Comparison of ENCODE assay signal across 9 mouse cellular contexts in the genomic region with DNA sequence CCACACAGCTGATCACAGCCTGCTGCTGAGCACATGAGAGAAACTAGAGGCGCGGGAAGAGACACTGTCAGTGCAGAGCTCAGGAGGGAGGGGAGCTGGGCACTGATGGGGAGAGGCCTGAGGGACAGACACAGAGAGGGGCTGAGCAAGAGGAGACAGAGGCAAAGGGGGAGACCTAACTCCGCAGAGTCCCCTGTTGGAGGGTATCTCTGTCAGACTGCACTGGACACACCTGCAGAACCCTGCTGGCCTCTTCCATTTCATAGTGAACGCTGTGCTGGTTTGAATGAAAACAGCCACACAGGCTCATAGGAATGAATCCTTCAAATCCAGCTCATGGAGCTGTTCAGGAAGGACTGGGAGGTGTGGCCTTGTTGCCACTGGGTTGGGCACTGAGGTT. TPM values are rescaled to one million over a fixed set of nuclear protein-coding genes. Genes with fewer than 3 reads are reported as not detected.
DNase-seq lines count a peak whose midpoint lies in the region; ATAC-seq and TF ChIP-seq lines count a peak whose summit lies in the region.
"Not testable (repeated sequence)": the region's sequence is repeated elsewhere in the genome, so short reads cannot be mapped to it uniquely, and the experiment has no call there.
"Had no signal": no experiment of that assay in that cellular context is flagged by ENCODE, and none has a peak within 500 bp of the region (broad histone marks: within the 10 kb centered on the region; RNA-seq: fewer than 3 reads in every experiment).

No protein-coding gene starts in this region.

- peaks cover 12% of the 10 kb centered on the region for H3K4me1 ChIP-seq in heart, embryonic 10.5 days
- not testable (repeated sequence) for H3K4me1 ChIP-seq in liver, postnatal 0 days (ENCODE audit: insufficient read depth); midbrain, embryonic 11.5 days (ENCODE audit: control insufficient read depth, insufficient read depth, low read length)

- WGBS in heart, embryonic 10.5 days, result 87% methylated on average over 4 of the region's 4 CpGs
- WGBS in liver, postnatal 0 days (ENCODE audit: insufficient replicate concordance), result 86% methylated on average over 4 of the region's 4 CpGs
- WGBS in midbrain, embryonic 11.5 days, result 92% methylated on average over 4 of the region's 4 CpGs

- peaks cover 52% of the 10 kb centered on the region for H3K27me3 ChIP-seq in heart, embryonic 10.5 days (ENCODE audit: insufficient read depth, poor library complexity, severe bottlenecking)
- H3K27me3 ChIP-seq in liver, postnatal 0 days (ENCODE audit: insufficient read depth, low read length), result peaks cover 14% of the 10 kb centered on the region
- H3K27me3 ChIP-seq in midbrain, embryonic 11.5 days (ENCODE audit: control insufficient read depth, insufficient read depth, low read length), result peaks cover 15% of the 10 kb centered on the region
- not testable (repeated sequence) for H3K27me3 ChIP-seq in splenic B cell, adult 2 months (ENCODE audit: control insufficient read depth, insufficient read depth, low read length, poor library complexity, severe bottlenecking)

- not testable (repeated sequence) for H3K4me3 ChIP-seq in heart, embryonic 10.5 days; liver, postnatal 0 days (ENCODE audit: low read depth, low read length); midbrain, embryonic 11.5 days (ENCODE audit: low read depth, low read length)

- TF ChIP-seq EP300 in liver, postnatal 0 days (IDR thresholded peaks at IDR 0.05; ENCODE audit: low read depth), result not testable (repeated sequence)

- DNase-seq in heart, adult 11 months, result peak; percentile 84
- peak; percentile 74 for DNase-seq in heart, embryonic 10.5 days (ENCODE audit: low spot score)
- DNase-seq in induced T-regulatory cell, adult 2 months (ENCODE audit: low read depth), result peak; percentile 28
- DNase-seq in liver, postnatal 0 days, result peak; percentile 12
- DNase-seq in midbrain, embryonic 11.5 days (ENCODE audit: low spot score, missing footprints), result peak; percentile 76
- peak; percentile 4 for DNase-seq in splenic B cell, adult 2 months (ENCODE audit: low read depth, low spot score)
- peak; percentile 40 for DNase-seq in testis, postnatal 10 days (ENCODE audit: low spot score)

- not testable (repeated sequence) for H3K36me3 ChIP-seq in heart, embryonic 10.5 days; liver, postnatal 0 days (replicated peaks; ENCODE audit: insufficient read depth, low read length); midbrain, embryonic 11.5 days (ENCODE audit: control insufficient read depth, insufficient read depth, low read length); splenic B cell, adult 2 months (ENCODE audit: control insufficient read depth, insufficient read depth, low read length, poor library complexity, severe bottlenecking)

- ATAC-seq in liver, postnatal 0 days; midbrain, embryonic 11.5 days (ENCODE audit: low FRiP score): not testable (repeated sequence)

- not testable (repeated sequence) for TF ChIP-seq CTCF in liver, postnatal 0 days (IDR thresholded peaks at IDR 0.05; ENCODE audit: low read depth)

- not testable (repeated sequence) for H3K4me2 ChIP-seq in liver, postnatal 0 days (ENCODE audit: low read depth, low read length); midbrain, embryonic 11.5 days

- H3K27ac ChIP-seq in heart, embryonic 10.5 days; liver, postnatal 0 days (ENCODE audit: low read depth); midbrain, embryonic 11.5 days (ENCODE audit: low read depth, low read length): not testable (repeated sequence)

- H3K9ac ChIP-seq in liver, postnatal 0 days (replicated peaks); midbrain, embryonic 11.5 days (ENCODE audit: low read length): not testable (repeated sequence)

- H3K9me3 ChIP-seq in heart, embryonic 10.5 days; liver, postnatal 0 days (ENCODE audit: low read length); midbrain, embryonic 11.5 days (ENCODE audit: control insufficient read depth, low read length): not testable (repeated sequence)

RNA-seq across cellular contexts. Expression of a gene that starts 3.3 kb away (rescaled TPM):
- polyA plus RNA-seq in heart, embryonic 10.5 days (2016; fragmentation: Nextera tagmentation; extraction: Ambion mirVana), result 0.17 and 4.9 TPM in 2 replicates
- polyA plus RNA-seq in liver, postnatal 0 days (2015; fragmentation: Nextera tagmentation; extraction: Ambion mirVana), result 3.7 TPM in 2 replicates
- 0.33 and 0.93 TPM in 2 replicates for polyA plus RNA-seq in midbrain, embryonic 11.5 days (2014; fragmentation: Nextera tagmentation; extraction: Ambion mirVana)
- polyA plus RNA-seq: C2C12 had no signal

RNA-seq across cellular contexts. Expression of a gene that starts 17.6 kb away (rescaled TPM):
- 2.2 and 12.2 TPM in 2 replicates for polyA plus RNA-seq in heart, embryonic 10.5 days (2016; fragmentation: Nextera tagmentation; extraction: Ambion mirVana)
- 7.5 and 7.9 TPM in 2 replicates for polyA plus RNA-seq in liver, postnatal 0 days (2015; fragmentation: Nextera tagmentation; extraction: Ambion mirVana)
- polyA plus RNA-seq in midbrain, embryonic 11.5 days (2014; fragmentation: Nextera tagmentation; extraction: Ambion mirVana), result 9.3 and 10.0 TPM in 2 replicates

RNA-seq across cellular contexts. Expression of a gene that starts 41.9 kb away (rescaled TPM):
- polyA plus RNA-seq in heart, embryonic 10.5 days (2016; fragmentation: Nextera tagmentation; extraction: Ambion mirVana), result 1.8 and 2.1 TPM in 2 replicates
- polyA plus RNA-seq in liver, postnatal 0 days (2015; fragmentation: Nextera tagmentation; extraction: Ambion mirVana), result 4.1 and 5.6 TPM in 2 replicates
- 1.9 and 2.5 TPM in 2 replicates for polyA plus RNA-seq in midbrain, embryonic 11.5 days (2014; fragmentation: Nextera tagmentation; extraction: Ambion mirVana)
- polyA plus RNA-seq: G1E had no signal

RNA-seq across cellular contexts. Expression of a gene that starts 48.6 kb away (rescaled TPM):
- polyA plus RNA-seq in heart, embryonic 10.5 days (2016; fragmentation: Nextera tagmentation; extraction: Ambion mirVana), result 0.25 and 4.7 TPM in 2 replicates
- 621 and 683 TPM in 2 replicates for polyA plus RNA-seq in liver, postnatal 0 days (2015; fragmentation: Nextera tagmentation; extraction: Ambion mirVana)
- polyA plus RNA-seq in midbrain, embryonic 11.5 days (2014; fragmentation: Nextera tagmentation; extraction: Ambion mirVana), result 0.11 and 0.12 TPM in 2 replicates
- polyA plus RNA-seq: G1E had no signal

Comparison
In these comparisons a context has a peak if more than half of its experiments do, and no peak if none do; other contexts are left out.
1. DNase-seq: peak in every context shown above with its lines; median percentile 84 in heart, adult 11 months; 76 in midbrain, embryonic 11.5 days; 74 in heart, embryonic 10.5 days; 40 in testis, postnatal 10 days; 28 in induced T-regulatory cell, adult 2 months; 12 in liver, postnatal 0 days; 4 in splenic B cell, adult 2 months.